Mouse (Mus musculus) hindbrain, embryonic 10.5 days (tissue): ENCODE data around the gene Fyn. TPM values are rescaled to one million over a fixed set of nuclear protein-coding genes. Genes with fewer than 3 reads are reported as not detected.
A peak's percentile ranks its signal among the peaks of the same experiment; 100 is the strongest.

Experiments
- DNase-seq: peaks from one replicate; pipeline ENCODE4 v3.0.0-alpha.2; 2017; ENCODE audit warnings: low spot score
- H3K27ac ChIP-seq: fragments of 300-500 bp; sonication (generic); 2 replicates; pipeline ENCODE4 v1.5.1; 2016; ENCODE audit warnings: mild to moderate bottlenecking, moderate library complexity
- H3K27me3 ChIP-seq: fragments of 300-500 bp; sonication (generic); 2 replicates; pipeline ENCODE4 v1.6.1; 2016; ENCODE audit warnings: mild to moderate bottlenecking; ENCODE audit not compliant: poor library complexity, insufficient read depth, severe bottlenecking
- H3K36me3 ChIP-seq: fragments of 300-500 bp; sonication (generic); 2 replicates; pipeline ENCODE4 v1.6.1; 2016; ENCODE audit warnings: mild to moderate bottlenecking, moderate library complexity
- H3K4me1 ChIP-seq: fragments of 300-500 bp; sonication (generic); replicated peaks from 2 replicates; pipeline ENCODE4 v1.6.1; 2016; ENCODE audit warnings: mild to moderate bottlenecking
- H3K4me3 ChIP-seq: fragments of 300-500 bp; sonication (generic); 2 replicates; pipeline ENCODE4 v1.5.1; 2016; ENCODE audit warnings: mild to moderate bottlenecking, moderate library complexity
- H3K9me3 ChIP-seq: fragments of 300-500 bp; sonication (generic); 2 replicates; pipeline ENCODE4 v1.6.1; 2016; ENCODE audit warnings: mild to moderate bottlenecking, moderate library complexity
- WGBS: fragments of 180-500 bp; shearing (Covaris S2); methylation state at CpG from one replicate; pipeline ENCODE4 v1.1.7; 2016; 5-methylcytosine and 5-hydroxymethylcytosine counted together
- polyA plus RNA-seq: library from polyadenylated mRNA; unstranded; fragments of >200 nt; fragmentation: Nextera tagmentation; extraction: Ambion mirVana; gene quantifications from 2 replicates; pipeline ENCODE4 v1.2.1, GENCODE M21; 2016

Gene Fyn
- polyA plus RNA-seq, 1 experiment from 2014 or later, result 34.1 TPM

DNA sequence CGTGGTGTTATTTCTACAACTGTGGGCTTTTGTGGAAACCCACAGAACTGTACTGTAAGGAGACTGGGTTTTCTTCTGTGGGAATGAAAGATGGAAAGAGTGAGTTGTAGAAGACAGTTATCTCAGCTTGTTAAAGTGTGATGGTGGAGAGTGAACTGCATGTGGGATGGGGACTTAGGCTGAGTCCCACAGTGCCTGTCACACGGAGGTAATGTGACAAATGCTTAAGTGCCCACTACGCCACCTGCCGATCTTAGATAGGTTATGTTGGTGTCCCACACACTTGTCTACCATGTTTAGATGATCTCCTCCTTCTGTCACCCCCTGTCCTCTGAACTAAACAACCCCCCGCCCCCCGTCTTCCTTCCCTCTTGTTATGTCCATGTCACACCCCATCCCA is 88.1 kb downstream of the Fyn start:
- WGBS, result 89% methylated on average over 6 of the region's 6 CpGs

GRCm38 (mm10) chr10:39457281-39457680 is 88.6 kb downstream of the Fyn start:
- Histone ChIP-seq H3K27me3 (no peaks in the 10 kb centered on the region), H3K9me3 (no peaks in the 10 kb centered on the region), H3K36me3 (0 out of 2 replicates have a peak, but pooled peaks cover 6% of the 10 kb centered on the region), H3K4me1 (peaks cover 57% of the 10 kb centered on the region), H3K27ac (peak overlapping the region; percentile 75; the same call in 1 of the 2 replicates), H3K4me3 (no peak overlapping the region)
- 95% methylated on average over 11 of the region's 11 CpGs for WGBS
- no peak for DNase-seq

More for the DNA sequence above, 88.1 kb downstream of the Fyn start:
- Histone ChIP-seq H3K4me1 (peaks cover 57% of the 10 kb centered on the region), H3K36me3 (0 out of 2 replicates have a peak, but pooled peaks cover 6% of the 10 kb centered on the region), H3K9me3 (no peaks in the 10 kb centered on the region), H3K4me3 (no peak overlapping the region), H3K27ac (peak overlapping the region; percentile 45; the same call in 1 of the 2 replicates), H3K27me3 (no peaks in the 10 kb centered on the region)
- DNase-seq, result no peak

GRCm38 (mm10) chr10:39458766-39459699 is 90.4 kb downstream of the Fyn start:
- DNase-seq, result peak; percentile 35
- Histone ChIP-seq H3K9me3 (no peaks in the 10 kb centered on the region), H3K27me3 (no peaks in the 10 kb centered on the region), H3K4me3 (no peak overlapping the region), H3K36me3 (0 out of 2 replicates have a peak, but pooled peaks cover 6% of the 10 kb centered on the region), H3K27ac (peak overlapping the region; percentile 75), H3K4me1 (peaks cover 66% of the 10 kb centered on the region)
- WGBS, result 69% methylated on average over 13 of the region's 13 CpGs

DNA sequence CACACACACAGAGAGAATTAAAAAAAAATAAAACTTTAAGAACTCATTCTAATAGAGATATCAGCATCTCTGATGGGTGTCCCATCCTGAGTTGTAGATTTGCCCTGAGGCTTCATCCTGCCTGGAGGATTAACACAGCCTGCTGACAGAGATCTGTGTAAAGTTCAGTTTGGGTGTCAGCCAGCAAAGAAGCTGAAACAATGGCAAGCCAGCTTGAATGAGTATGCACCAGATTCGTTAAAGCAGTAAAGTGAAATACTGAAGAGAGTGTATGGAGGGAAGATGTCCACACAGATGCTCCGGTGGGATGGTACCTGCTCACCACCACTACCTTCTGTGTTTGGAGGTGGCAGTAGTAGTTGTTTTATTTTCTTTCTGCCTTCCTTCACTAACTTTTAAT is 92.0 kb downstream of the Fyn start:
- WGBS, result 74% methylated on average over 2 of the region's 2 CpGs
- H3K4me3 ChIP-seq, result no peak overlapping the region

DNA sequence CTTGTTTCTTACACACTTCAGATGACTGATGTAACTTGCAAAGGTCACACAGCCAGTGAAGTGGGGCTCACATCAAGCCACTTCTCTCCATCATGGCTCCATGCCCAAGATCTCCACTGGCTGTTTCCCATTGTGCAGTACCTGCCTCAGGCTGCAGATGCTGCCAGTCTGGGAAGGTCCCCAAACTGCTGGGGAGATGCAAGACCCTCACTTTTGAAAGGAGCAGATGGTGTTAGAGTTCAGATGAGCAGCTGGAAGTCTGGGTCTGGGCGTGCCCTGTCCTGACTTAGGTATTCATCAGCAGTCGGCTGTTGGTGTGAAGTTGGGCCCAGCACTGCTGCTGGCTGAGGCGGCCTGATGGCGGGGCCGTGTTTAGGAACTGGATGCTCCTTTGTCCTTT is 93.3 kb downstream of the Fyn start:
- H3K27me3 ChIP-seq, result no peaks in the 10 kb centered on the region
- H3K9me3 ChIP-seq, result no peaks in the 10 kb centered on the region
- 46% methylated on average over 5 of the region's 5 CpGs for WGBS
- DNase-seq, result peak; percentile 28
- no peak overlapping the region for H3K4me3 ChIP-seq
- H3K36me3 ChIP-seq, result peaks cover 3% of the 10 kb centered on the region; the same call in 1 of the 2 replicates
- peak overlapping the region; percentile 66 for H3K27ac ChIP-seq
- peaks cover 62% of the 10 kb centered on the region for H3K4me1 ChIP-seq

More for the DNA sequence above, 92.0 kb downstream of the Fyn start:
- DNase-seq, result no peak
- Histone ChIP-seq H3K9me3 (no peaks in the 10 kb centered on the region), H3K4me1 (peaks cover 65% of the 10 kb centered on the region), H3K27me3 (no peaks in the 10 kb centered on the region), H3K36me3 (0 out of 2 replicates have a peak, but pooled peaks cover 6% of the 10 kb centered on the region), H3K27ac (no peak overlapping the region)

GRCm38 (mm10) chr10:39462711-39463110 is 94.1 kb downstream of the Fyn start:
- H3K4me3 ChIP-seq, result no peak overlapping the region
- peaks cover 55% of the 10 kb centered on the region for H3K4me1 ChIP-seq
- 81% methylated on average over 8 of the region's 8 CpGs for WGBS
- H3K27me3 ChIP-seq, result no peaks in the 10 kb centered on the region
- peaks cover 6% of the 10 kb centered on the region for H3K36me3 ChIP-seq
- DNase-seq, result no peak
- H3K9me3 ChIP-seq, result no peaks in the 10 kb centered on the region
- peak overlapping the region; percentile 66 for H3K27ac ChIP-seq

DNA sequence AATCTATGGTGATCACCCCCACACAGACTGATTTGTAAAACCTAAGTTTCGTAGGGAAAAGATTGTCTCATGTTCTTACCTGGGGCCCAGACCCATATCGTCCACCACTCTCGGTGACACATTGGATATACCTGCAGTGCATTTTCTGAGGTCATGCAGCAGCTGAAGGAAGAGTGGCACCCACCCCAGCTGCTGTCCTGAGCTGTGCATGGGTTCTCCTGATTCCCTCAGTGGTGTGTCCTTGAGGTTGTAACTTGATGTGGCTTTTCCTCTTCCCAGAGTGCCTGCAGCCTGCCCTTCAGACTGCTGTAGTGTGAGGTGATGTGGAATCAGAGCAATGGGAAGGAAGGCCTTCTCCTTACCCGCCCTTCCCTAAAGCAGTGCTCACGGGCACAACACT is 95.7 kb downstream of the Fyn start:
- Histone ChIP-seq H3K27ac (peak overlapping the region; percentile 12; the same call in 1 of the 2 replicates), H3K9me3 (no peaks in the 10 kb centered on the region), H3K4me3 (no peak overlapping the region), H3K4me1 (peaks cover 38% of the 10 kb centered on the region), H3K27me3 (no peaks in the 10 kb centered on the region), H3K36me3 (peaks cover 6% of the 10 kb centered on the region)
- no peak for DNase-seq
- 92% methylated on average over 5 of the region's 5 CpGs for WGBS

DNA sequence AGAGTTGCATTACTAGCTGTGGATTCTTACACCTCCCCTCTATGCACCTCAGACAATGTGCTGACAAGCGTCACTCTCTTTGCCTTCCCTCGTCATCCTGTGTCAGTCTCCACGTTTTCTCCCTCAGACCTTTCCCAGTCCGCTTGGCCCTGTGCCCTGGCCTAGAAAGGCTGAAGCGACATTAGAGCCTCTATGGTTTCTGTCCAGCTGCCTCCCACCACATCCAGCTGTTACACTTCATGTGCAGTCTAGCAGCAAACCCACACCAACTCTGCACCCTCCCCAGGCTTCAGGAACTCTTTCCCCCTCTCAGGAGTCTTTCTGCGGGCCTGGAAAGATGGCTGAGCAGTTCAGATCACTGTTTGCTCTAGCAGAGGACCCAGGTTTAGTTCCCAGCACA is 98.7 kb downstream of the Fyn start:
- H3K36me3 ChIP-seq, result peaks cover 6% of the 10 kb centered on the region
- no peak overlapping the region; the same call in 1 of the 2 replicates for H3K27ac ChIP-seq
- WGBS, result 86% methylated on average over 6 of the region's 6 CpGs
- peaks cover 24% of the 10 kb centered on the region for H3K4me1 ChIP-seq
- H3K9me3 ChIP-seq, result no peaks in the 10 kb centered on the region
- no peaks in the 10 kb centered on the region for H3K27me3 ChIP-seq
- no peak overlapping the region for H3K4me3 ChIP-seq
- no peak for DNase-seq

GRCm38 (mm10) chr10:39467821-39468220 is 99.2 kb downstream of the Fyn start:
- no peak overlapping the region for H3K4me3 ChIP-seq
- DNase-seq, result no peak
- no peak overlapping the region for H3K27ac ChIP-seq
- 90% methylated on average over 7 of the region's 7 CpGs for WGBS
- no peaks in the 10 kb centered on the region for H3K27me3 ChIP-seq
- H3K4me1 ChIP-seq, result peaks cover 19% of the 10 kb centered on the region
- peaks cover 6% of the 10 kb centered on the region for H3K36me3 ChIP-seq
- H3K9me3 ChIP-seq, result no peaks in the 10 kb centered on the region

GRCm38 (mm10) chr10:39468576-39468975 is 99.9 kb downstream of the Fyn start:
- Histone ChIP-seq H3K27ac (no peak overlapping the region), H3K4me3 (no peak overlapping the region), H3K4me1 (peaks cover 14% of the 10 kb centered on the region), H3K36me3 (peaks cover 6% of the 10 kb centered on the region), H3K27me3 (no peaks in the 10 kb centered on the region), H3K9me3 (no peaks in the 10 kb centered on the region)
- DNase-seq, result no peak
- WGBS, result 89% methylated on average over 3 of the region's 3 CpGs

DNA sequence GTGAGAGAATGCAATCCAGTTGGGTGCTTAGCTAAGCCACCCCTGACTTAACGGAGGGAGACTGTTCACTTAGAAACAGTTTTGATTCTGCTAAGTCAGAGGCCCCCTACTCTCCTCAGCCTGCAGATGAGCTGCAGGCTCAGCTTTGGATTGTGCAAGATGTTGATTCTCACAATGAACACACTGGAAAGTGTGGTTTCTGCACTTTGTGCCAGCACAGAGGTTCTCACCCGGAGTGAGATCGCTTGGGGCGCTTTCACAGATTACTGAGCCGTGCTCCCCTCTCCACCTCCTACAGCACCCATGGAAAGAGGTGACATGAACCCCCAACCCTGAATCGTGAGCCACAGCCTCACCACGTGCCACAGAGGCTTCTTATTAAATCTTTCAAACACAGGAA is 100.7 kb downstream of the Fyn start:
- Histone ChIP-seq H3K36me3 (peaks cover 6% of the 10 kb centered on the region), H3K4me3 (no peak overlapping the region), H3K27ac (no peak overlapping the region), H3K27me3 (no peaks in the 10 kb centered on the region), H3K9me3 (no peaks in the 10 kb centered on the region), H3K4me1 (peaks cover 9% of the 10 kb centered on the region)
- 89% methylated on average over 7 of the region's 7 CpGs for whole genome bisulfite sequencing
- no peak for DNase-seq

GRCm38 (mm10) chr10:39470321-39470720 is 101.7 kb downstream of the Fyn start:
- WGBS, result 78% methylated on average over 7 of the region's 7 CpGs
- Histone ChIP-seq H3K27ac (no peak overlapping the region), H3K4me3 (no peak overlapping the region), H3K9me3 (no peaks in the 10 kb centered on the region), H3K4me1 (peaks cover 6% of the 10 kb centered on the region), H3K27me3 (no peaks in the 10 kb centered on the region), H3K36me3 (peaks cover 6% of the 10 kb centered on the region)
- no peak for DNase-seq

GRCm38 (mm10) chr10:39471040-39471713 is 102.5 kb downstream of the Fyn start:
- peaks cover 6% of the 10 kb centered on the region for H3K36me3 ChIP-seq
- H3K9me3 ChIP-seq, result no peaks in the 10 kb centered on the region
- no peak overlapping the region for H3K4me3 ChIP-seq
- H3K27me3 ChIP-seq, result no peaks in the 10 kb centered on the region
- H3K4me1 ChIP-seq, result peaks cover 6% of the 10 kb centered on the region
- DNase-seq, result no peak
- WGBS, result 82% methylated on average over 7 of the region's 7 CpGs
- H3K27ac ChIP-seq, result no peak overlapping the region
